Mouse (Mus musculus): ENCODE measurements around the gene Syne1.

Syne1 gene

DNA sequence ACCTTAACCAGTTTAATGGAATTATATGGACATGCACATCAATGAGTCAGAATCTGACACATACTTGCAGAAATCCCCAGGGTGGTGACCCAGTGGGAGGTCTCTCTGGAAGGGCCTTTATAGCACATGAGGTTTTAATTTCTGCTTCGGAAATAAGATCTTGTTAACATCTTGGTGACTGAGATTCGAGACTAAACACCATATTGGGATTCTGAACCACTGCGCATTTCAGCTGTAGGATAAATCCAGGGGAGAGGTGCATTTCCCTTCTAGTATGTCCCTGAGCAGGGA is 480.4 kb downstream of the Syne1 start:
- in situ Hi-C loops (cut with MboI, MseI) = no loop called here

DNA sequence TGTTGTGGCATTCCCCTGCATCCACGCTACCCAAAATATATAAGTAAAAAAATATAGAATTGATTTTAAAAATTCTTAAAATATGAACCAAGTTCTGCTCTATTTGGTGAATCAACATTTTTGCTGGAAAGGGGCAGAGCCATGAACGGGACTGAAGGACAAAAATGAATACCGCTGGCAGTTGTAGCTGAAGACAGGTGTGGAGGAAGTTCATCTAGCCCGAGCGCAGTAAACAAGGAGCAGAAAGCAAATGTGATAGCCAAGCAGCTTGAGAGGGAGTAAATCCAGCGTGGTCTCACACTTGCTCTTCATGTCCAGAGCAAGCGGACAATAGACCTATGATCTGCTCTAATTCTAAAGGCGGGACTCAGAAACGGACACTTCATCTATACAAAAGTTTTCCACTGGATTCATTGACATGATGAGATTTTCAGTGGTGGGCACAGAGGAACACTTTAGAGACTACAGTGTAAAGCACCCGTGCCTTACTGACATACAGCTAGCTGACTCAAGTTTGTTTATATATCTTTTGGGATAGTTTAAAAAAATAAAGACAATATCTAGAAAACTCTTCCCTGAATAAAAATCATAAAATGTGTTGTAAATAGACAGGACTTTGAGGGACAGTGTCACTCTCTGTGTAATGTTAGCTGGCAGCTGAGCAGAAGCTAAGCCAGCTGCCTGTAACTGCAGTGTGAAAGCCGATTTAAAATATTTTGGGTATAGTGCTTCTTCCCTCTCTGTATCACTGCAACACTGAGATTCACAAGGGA is 480.9 kb downstream of the Syne1 start:
- in situ Hi-C loops (cut with MboI, MseI) = no loop called here

DNA sequence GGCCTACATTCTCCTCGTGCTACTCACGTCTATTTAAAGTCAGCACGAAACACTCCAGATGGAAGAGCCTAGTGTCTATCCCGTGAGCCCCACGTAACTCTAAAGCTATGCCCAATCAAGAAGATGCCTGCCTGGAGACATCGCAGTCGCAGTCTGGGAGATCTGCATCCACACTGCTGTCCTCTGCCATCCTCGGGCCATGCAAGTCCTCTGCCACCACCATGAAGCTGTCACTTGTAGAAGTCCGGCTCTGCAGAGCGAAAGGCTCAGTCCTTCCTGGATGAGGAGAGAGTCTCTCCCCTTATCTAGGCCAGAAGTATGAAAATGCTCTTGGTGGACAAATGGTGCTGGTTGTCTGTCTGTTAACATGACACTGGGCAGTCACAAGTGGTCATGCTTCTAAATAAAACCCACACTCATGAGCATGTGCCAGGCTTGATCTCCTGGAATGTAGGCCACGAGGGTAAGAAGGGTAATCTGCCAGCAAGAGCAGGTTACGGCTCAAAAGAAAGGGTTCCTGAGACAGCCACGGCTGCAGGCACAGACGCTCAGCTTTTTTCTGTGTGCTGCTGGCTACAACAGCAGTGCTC is 482.5 kb downstream of the Syne1 start, which contains the start of gene Gm10097:
Gene Gm10097, plus strand, starts transcription at position 517 of the 590 bp plus-strand sequence.
- in situ Hi-C loops (cut with MboI, MseI) = loop anchor here (5.0 kb wide), 1 partner anchor 49 kb away; no protein-coding TSS in a partner anchor

DNA sequence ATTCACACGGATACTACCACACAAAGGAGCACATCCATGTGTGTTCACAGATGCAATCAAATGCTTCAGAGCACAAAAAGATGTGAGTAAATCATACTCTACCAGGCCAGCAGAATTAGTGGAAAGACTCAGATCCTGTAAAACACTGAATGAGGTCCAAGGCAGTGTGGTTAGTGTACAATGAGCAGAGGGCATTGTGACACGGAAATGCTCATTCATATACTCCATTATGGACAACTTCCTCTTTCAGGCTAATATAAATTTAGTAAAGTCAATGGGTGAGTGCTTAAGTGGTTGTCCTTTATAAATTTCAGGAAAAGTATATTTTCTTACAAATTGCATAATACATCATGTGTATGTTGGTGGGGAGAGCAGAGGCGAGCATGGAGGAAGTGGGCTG is 484.2 kb downstream of the Syne1 start:
- in situ Hi-C loops (cut with MboI, MseI) = loop anchor here (5.0 kb wide), 1 partner anchor 50 kb away; no protein-coding TSS in a partner anchor

DNA sequence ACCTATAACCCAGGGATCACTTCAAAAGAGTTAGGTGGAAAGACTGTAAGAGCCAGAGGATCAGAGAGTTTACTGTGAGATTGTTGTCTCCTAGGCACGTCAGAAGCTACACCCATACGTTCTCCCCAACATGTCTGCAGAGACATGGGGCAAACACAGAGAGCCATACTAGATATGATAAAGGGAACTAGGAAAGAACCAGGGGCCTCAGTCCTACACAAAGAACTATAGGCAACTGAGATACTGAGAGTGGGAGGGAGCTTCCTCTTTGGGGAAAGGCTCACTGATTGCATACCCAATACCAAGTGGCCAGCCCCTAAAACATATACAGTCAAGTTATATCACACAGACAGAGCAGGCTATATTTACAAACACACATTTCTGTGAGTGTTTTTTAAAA is 491.3 kb downstream of the Syne1 start:
- in situ Hi-C loops (cut with MboI, MseI) = no loop called here

DNA sequence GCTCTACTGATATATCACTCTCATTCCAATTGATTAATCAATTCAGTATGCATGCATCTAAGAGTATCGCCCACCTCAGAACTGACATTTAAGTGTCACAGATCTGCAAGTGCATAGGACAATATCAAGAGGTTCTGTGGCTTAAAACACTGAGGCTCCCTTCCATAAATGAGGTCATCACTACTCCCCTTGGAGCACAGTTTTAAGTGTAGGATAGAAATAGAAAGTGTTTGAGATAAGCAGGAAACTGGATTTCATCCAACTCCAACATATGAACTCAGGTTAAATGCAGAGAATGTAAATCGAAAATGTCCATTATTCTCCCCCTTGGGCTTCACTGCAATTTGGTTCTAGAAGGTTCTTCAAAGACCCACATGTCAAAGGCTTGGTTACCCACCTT is 492.4 kb downstream of the Syne1 start:
- in situ Hi-C loops (cut with MboI, MseI) = no loop called here

DNA sequence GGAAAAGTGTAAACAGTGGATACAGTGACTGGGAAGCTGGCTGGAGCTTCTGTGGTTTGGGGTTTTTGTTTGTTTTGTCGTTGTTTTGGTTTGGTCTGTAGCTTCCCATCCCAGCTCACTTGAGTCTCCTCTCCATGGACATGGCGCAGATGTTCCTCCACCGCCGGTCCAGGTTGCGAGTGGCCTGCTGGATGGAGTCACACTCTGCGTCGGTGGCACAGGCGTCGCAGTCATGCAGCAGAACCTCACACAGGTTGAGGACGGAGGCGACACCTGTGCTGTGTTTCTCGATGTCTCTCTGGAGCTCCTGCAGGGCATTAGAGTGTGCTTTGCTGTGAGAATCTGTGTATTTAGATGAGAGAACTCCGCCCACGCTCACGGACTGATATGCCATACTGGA is 493.6 kb downstream of the Syne1 start:
- in situ Hi-C loops (cut with MboI, MseI) = no loop called here

DNA sequence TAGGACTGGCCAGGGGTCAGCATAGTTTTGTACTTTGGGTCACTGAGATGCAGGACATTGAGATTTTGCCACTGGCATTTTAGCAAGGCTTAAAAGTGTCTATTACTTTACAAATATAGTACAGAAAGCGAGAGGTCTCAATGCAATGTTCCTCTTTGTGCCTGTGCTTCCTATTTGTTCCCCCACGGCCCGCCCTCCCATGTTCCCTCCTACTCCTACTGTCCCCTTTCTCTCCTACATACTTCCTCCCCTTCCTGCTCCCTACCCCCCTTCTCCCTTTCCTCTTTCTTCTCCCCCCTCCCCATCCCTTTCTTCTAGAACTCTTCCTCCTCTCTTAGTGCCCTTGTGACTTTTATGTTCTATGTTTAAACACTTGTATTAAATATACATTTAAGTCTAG is 494.3 kb downstream of the Syne1 start:
- in situ Hi-C loops (cut with MboI, MseI) = no loop called here

DNA sequence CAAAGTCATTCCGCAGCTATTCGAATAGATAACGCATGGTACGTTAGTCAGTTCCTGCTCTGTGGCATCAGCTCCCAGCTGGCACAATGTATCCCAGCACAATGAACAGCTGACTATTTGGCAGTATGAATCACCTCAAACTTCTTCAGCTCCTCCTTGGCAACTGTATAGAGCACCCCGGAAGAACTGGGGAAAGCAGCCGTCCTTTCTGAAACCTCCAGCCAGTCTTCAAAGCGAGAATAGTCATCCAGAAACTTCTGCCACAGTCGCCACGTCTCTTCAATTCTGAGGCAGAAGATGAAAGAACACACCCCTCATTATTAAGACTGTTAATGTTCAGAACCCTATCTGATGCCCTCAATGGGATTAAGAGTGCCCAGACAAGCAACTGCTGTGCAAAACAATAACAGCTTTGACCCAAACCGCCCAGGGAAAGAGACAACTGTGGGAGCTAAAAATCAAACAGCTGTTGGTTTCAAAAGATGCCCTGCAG is 495.0 kb downstream of the Syne1 start:
- in situ Hi-C loops (cut with MboI, MseI) = no loop called here

DNA sequence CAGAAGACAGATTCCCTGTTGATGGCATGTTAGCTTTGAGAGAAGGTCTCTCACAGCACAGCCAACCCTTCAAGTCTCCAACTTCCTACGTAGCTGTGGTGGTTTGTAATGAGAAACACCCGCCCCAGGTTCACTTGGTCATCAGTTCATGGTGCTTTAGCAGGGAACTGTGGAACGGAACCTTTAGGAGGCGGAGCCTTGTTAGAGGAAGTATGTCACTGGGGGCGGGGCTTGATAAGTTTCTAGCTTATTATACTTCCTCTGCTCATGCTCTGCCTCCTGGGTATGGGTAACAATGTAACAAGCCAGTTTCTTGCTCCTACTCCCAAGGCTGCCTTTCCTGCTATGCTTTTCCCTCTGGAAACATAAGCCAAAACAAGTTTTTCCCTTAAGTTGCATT is 505.6 kb downstream of the Syne1 start:
- in situ Hi-C loops (cut with MboI, MseI) = no loop called here

DNA sequence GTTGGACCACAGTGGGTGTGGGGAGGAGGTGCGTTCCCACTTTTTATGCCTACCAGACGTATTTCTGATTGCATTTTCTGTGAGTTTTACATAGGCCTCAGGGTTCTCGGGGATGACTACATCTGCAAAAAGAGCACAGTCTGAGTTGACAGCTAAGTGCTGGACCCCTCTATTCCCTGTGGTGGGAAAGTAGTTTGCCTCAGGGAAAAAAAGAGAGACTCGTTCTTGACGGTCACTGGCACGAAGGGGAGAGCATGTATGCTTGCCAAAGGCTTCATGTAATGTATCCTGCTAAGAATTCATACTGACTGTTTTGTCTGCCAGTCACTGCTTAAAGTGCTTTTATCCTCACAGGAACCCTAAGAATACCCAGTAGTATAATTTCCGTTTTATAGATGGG is 506.1 kb downstream of the Syne1 start:
- in situ Hi-C loops (cut with MboI, MseI) = no loop called here

DNA sequence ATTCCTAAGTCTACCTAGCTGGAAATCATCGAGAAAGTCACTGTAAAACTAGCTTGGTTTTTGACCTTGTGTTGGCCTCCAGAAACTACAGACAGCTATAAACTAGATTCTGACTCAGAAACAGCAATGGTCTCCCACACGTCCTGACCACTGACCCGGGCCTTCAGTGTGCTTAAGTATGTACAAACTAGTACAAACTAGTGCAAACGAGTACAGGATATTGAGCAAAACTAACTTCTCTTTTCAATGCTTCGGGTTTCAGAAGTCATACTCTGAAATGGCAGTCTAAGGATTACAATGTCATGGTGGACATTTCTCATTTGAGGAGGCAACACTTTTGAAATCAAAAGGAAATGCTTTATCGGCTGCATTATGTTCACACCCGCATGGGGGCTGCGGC is 506.8 kb downstream of the Syne1 start:
- in situ Hi-C loops (cut with MboI, MseI) = no loop called here

DNA sequence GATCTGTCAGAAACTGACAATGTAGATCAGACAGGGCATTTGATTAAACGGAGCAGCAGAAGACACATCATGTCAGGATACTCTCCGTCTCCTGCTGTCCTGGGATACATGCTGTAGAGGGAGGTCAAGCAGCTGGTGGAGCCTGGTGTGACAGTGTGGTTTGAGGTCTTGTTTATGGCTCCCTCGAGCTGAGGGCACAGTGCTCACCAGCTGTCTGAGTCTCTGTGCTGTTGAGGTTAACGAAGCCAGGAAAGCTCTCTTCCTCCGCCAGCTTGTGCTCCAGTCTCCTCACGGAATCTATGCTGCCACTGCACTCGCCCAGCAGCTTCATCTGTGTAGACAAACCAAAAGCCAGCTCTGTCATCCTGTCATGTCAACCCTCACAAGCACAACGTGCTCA is 510.0 kb downstream of the Syne1 start:
- in situ Hi-C loops (cut with MboI, MseI) = no loop called here

DNA sequence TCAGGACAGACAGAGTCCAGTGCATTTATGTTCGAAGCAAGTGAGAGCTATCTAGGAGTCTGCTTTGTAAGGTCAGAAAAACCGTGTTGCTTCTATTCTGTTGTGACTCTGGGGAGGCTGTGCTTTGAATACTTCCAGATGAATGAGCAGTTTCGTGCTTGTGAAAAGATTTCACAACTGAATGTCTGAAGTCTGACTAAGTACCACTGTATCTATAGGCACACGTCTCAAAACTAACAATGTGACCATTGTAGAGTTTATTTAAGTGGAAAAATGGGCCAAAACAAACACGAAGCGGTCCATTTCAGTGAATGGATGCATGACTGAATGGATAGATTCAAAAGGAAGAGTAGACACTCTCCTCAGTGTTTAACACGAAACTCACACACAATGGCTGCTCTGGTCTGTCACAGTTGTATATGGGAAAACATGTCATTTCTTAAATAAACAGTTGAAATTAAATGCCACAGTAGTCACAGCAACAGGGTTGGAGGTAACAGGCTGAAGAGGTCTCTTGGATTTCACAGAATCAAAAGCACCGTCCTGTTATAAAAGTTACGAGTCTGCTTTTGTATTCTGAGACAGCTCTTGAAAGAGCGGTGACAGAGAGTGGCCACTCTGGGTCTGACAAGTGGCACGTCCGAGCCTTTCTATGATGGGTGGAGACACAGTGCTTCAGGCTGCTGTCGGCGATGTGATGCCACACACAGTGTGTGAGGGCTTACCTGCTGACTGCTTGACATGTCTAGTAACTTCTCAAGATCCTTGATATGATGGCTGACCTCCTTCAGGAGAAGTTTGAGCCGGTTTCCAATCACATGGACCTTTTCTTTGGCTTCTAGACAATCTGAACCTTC is 518.9 kb downstream of the Syne1 start:
- in situ Hi-C loops (cut with MboI, MseI) = loop anchor here (5.0 kb wide), 1 partner anchor 90 kb away; no protein-coding TSS in a partner anchor

DNA sequence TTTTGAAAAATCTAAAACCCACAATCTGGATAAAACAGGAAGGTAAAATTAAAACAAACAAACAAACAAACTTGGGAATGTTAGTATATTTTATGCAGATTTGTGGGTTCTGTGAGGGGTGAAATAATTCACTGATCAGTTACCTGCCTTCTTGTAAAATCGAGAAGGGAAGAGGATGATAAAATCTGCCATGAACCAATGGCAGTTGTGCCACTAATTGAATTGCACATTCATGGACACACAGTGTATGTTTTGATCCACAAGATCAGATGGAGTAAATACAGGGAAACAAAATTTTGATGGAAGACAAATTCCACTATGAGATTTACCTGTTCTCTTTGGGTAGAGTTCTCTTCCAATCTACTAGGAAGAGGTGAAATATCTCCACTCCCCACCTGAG is 521.4 kb downstream of the Syne1 start:
- in situ Hi-C loops (cut with MboI, MseI) = loop anchor here (5.0 kb wide), 1 partner anchor 92 kb away; no protein-coding TSS in a partner anchor

DNA sequence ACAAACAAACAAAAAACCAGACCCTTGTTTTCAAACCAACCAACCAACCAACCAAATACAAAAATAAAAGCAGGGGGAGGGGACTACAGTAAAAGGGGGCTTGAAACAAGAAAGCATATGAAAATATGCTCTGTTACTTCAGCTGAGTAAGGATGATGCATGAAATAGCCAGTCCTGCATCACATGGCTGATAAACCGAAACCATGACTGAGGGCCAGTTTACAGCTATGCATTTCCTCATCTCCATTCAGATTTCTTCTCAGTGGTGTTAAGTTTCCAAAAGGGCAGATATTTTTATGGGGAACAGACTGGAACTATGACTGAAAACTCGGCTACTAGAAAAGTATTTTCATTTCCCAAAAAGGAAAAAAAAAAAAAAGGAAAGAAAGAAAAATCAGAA is 522.1 kb downstream of the Syne1 start:
- in situ Hi-C loops (cut with MboI, MseI) = no loop called here

DNA sequence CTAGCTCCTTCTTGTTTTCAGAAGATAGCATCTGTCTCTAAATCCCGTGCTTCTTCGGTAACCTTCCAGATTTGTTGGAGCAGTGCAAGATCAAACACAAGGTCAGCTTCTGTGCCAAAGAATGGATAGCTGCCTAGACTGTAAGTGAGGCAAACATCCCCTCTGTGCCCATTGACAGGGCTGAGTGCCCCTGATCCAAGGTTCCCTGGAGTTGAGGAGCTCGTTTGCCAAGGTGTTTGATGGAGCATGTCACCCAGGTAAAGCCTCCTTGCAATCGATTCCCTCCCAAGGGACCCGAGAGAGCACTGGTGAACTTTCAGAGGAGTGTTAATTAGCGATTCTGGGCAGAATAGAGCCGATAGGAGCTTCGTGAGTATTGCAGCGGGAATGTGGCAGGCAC is 523.0 kb downstream of the Syne1 start:
- in situ Hi-C loops (cut with MboI, MseI) = no loop called here

DNA sequence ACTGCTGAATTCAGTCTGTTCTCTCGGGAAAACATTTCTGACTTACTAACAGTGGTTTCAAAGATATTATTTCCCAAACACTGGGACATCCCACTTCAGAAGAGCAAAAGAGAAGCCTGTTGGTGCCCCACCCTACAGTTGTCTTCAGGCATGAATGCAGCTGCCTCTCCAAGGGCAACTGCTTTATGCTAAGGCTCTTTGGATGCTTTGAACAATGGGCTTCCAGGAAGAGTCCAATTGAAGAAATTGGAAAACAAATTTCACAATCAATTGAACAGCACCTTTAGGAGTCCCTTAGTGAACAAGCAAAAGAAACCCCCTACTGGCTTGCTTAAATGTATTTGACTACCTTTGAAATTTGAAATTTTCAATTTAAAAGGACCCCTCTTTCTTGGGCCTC is 524.1 kb downstream of the Syne1 start:
- in situ Hi-C loops (cut with MboI, MseI) = no loop called here

DNA sequence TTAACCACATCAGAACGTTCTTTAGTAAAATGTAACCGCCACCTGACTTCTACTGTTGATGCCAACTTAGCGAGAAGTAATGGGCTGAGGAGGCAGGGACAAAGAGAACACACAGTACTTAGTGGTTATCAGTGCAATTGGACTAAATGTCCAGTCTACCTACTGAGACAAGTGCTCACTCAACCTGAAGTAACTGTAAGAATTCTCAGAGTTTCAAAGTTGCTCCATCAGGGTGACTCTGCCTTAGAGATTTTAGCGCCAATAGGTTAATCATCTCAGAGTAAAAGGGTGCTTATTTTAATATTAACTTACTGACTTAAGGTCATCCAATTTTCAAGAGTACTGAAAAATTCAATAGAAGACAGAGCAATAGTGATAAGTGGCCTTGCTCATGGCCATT is 525.4 kb downstream of the Syne1 start:
- in situ Hi-C loops (cut with MboI, MseI) = no loop called here

DNA sequence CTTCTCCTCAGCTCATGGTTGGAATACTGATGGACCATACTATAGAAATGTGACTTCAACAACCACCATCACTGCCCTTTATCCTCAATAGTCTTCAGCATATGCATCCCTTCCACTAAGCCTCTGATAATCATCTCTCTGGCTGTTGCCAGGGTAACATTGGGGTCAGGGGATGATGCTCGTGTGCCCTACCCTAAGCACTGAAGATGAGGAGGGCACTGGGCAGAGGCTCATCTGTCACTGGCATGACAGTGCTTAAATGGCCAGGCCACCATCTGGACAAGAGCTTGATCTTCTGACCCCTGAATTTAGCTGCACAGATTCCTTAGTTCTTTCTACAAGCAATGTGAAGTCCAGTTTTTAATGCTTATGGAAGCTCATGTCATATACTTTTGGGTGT is 534.1 kb downstream of the Syne1 start:
- in situ Hi-C loops (cut with MboI, MseI) = no loop called here

DNA sequence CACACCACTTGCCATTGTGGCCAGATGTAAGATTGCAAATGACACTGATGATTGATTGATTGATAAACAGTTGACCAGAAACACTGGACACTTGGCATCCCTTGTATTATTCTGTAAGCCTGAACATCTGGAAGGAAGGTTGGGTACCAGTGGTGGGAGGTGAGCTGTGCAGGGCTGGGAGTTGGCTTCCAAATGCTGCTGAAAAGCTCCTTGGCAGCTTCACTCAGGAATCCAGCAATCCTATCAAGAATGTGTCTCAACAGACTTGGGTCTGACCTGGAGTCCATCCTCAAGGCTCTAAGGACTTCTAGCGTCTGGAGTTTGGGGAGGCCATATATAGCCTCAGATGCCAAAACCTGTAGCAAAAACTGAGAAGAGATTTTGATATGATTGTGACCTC is 536.3 kb downstream of the Syne1 start:
- in situ Hi-C loops (cut with MboI, MseI) = no loop called here

DNA sequence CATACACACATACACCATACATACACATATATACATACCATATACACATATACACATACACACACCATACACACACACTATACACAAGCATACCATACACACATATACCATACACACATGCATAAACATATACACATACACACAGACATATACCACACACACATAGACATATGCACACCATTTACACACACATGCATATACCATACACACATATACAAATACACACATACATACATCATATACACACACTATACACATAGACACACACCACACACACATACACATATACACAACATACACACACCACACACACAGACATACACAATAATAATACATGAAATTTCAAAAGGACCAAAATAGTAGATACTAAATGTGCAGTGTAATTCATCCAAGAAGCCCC is 539.3 kb downstream of the Syne1 start:
- in situ Hi-C loops (cut with MboI, MseI) = no loop called here

All from regulatory T cell (primary cell).